Mouse (Mus musculus) heart, embryonic 14.5 days (tissue): ENCODE measurements at regions not wholly inside any gene's neighbourhood (a gene's known extent, or its start where the extent isn't known, plus 50 kb on each side); places are given as distances from the start of the nearest gene placed in this dataset.
A peak's percentile ranks its signal among the peaks of the same experiment; 100 is the strongest.

ENCODE experiments used
- ATAC-seq: fragments of 200-750 bp; cut with Nextera tagmentation; 2 replicates; pipeline ENCODE4 v1.8.0; 2017; ENCODE audit warnings: low read depth, moderate TSS enrichment; ENCODE audit not compliant: insufficient number of reproducible peaks, insufficient read depth, low FRiP score
- H3K27ac ChIP-seq, 2 experiments: fragments of 200-500 bp in 1 of 2; fragments of 300-500 bp in 1 of 2; sonication (generic) in 1 of 2; replicated peaks in 1 of 2; 2 replicates each; pipeline ENCODE4 v1.5.1; 2012 to 2014; ENCODE audit warnings: low read depth in 2 of 2, low read length in 2 of 2, control low read depth in 1 of 2, mild to moderate bottlenecking in 1 of 2, mixed read lengths in 1 of 2; ENCODE audit not compliant: control insufficient read depth in 1 of 2, insufficient read depth in 1 of 2
- H3K27me3 ChIP-seq: fragments of 300-500 bp; sonication (generic); 2 replicates; pipeline ENCODE4 v1.6.1; 2014; ENCODE audit warnings: mild to moderate bottlenecking, low read length, control low read depth; ENCODE audit not compliant: control insufficient read depth, insufficient read depth
- H3K36me3 ChIP-seq: fragments of 300-500 bp; sonication (generic); 2 replicates; pipeline ENCODE4 v1.6.1; 2014; ENCODE audit warnings: mild to moderate bottlenecking, control low read depth, low read length, mixed read lengths; ENCODE audit not compliant: control insufficient read depth, insufficient read depth
- H3K4me1 ChIP-seq, 2 experiments: fragments of 200-500 bp in 1 of 2; fragments of 300-500 bp in 1 of 2; sonication (generic) in 1 of 2; 2 replicates each; pipeline ENCODE4 v1.6.1; 2012 to 2014; ENCODE audit warnings: low read length in 2 of 2, control low read depth in 1 of 2, mixed read lengths in 1 of 2; ENCODE audit not compliant: control insufficient read depth in 2 of 2, insufficient read depth in 2 of 2
- H3K4me2 ChIP-seq: fragments of 300-500 bp; sonication (generic); 2 replicates; pipeline ENCODE4 v1.6.1; 2014; ENCODE audit warnings: mild to moderate bottlenecking, low read length
- H3K4me3 ChIP-seq, 2 experiments: fragments of 200-500 bp in 1 of 2; fragments of 300-500 bp in 1 of 2; sonication (generic) in 1 of 2; 2 replicates each; pipeline ENCODE4 v1.5.1; 2012 to 2014; ENCODE audit warnings: low read length in 2 of 2, mild to moderate bottlenecking in 2 of 2, control low read depth in 1 of 2, low read depth in 1 of 2, moderate library complexity in 1 of 2; ENCODE audit not compliant: control insufficient read depth in 1 of 2, insufficient read depth in 1 of 2
- H3K9ac ChIP-seq: fragments of 300-500 bp; sonication (generic); 2 replicates; pipeline ENCODE4 v1.6.1; 2014; ENCODE audit warnings: mild to moderate bottlenecking, low read length
- H3K9me3 ChIP-seq: fragments of 300-500 bp; sonication (generic); 2 replicates; pipeline ENCODE4 v1.6.1; 2016; ENCODE audit warnings: low read length, control low read depth; ENCODE audit not compliant: control insufficient read depth
- WGBS: fragments of 180-500 bp; shearing (Covaris S2); extraction: QIAGEN DNeasy Blood & Tissue Kit; methylation state at CpG from one replicate; pipeline ENCODE4 v1.1.7; 2014; 5-methylcytosine and 5-hydroxymethylcytosine counted together

GRCm38 (mm10) chr13:84054956-84055355 lies 167.1 kb upstream of the Tmem161b start:
- WGBS: 67% methylated on average over 7 of the region's 7 CpGs
- H3K27me3 ChIP-seq: no peaks in the 10 kb centered on the region
- H3K4me3 ChIP-seq: no peak overlapping the region
- no peaks in the 10 kb centered on the region for H3K9me3 ChIP-seq
- no peak overlapping the region for H3K9ac ChIP-seq
- H3K36me3 ChIP-seq: no peaks in the 10 kb centered on the region
- no peak overlapping the region for H3K4me2 ChIP-seq
- no peak overlapping the region for H3K27ac ChIP-seq
- no peaks in the 10 kb centered on the region for H3K4me1 ChIP-seq
- ATAC-seq: no peak

- H3K36me3 ChIP-seq: no peaks in the 10 kb centered on the region
- no peaks in the 10 kb centered on the region for H3K4me1 ChIP-seq
- no peak overlapping the region for H3K9ac ChIP-seq
- ATAC-seq: no peak
- no peaks in the 10 kb centered on the region for H3K9me3 ChIP-seq
- no peak overlapping the region for H3K4me3 ChIP-seq
- H3K27me3 ChIP-seq: no peaks in the 10 kb centered on the region
- H3K4me2 ChIP-seq: no peak overlapping the region
- no peak overlapping the region for H3K27ac ChIP-seq
Measured at GRCm38 (mm10) chr13:84055576-84055975, 166.5 kb upstream of the Tmem161b start.

GRCm38 (mm10) chr13:84056451-84056850 lies 165.6 kb upstream of the Tmem161b start:
- Histone ChIP-seq H3K27me3 (no peaks in the 10 kb centered on the region), H3K9me3 (no peaks in the 10 kb centered on the region), H3K4me2 (no peak overlapping the region), H3K27ac (no peak overlapping the region), H3K4me3 (no peak overlapping the region), H3K4me1 (no peaks in the 10 kb centered on the region), H3K36me3 (no peaks in the 10 kb centered on the region), H3K9ac (no peak overlapping the region)
- ATAC-seq: no peak
- WGBS: 69% methylated on average over 3 of the region's 3 CpGs

- no peak overlapping the region for H3K9ac ChIP-seq
- no peak for ATAC-seq
- H3K9me3 ChIP-seq: no peaks in the 10 kb centered on the region
- no peak overlapping the region for H3K27ac ChIP-seq
- H3K36me3 ChIP-seq: no peaks in the 10 kb centered on the region
- no peak overlapping the region for H3K4me3 ChIP-seq
- H3K27me3 ChIP-seq: no peaks in the 10 kb centered on the region
- WGBS: 66% methylated on average over 5 of the region's 5 CpGs
- no peak overlapping the region for H3K4me2 ChIP-seq
- H3K4me1 ChIP-seq: no peaks in the 10 kb centered on the region
Measured at GRCm38 (mm10) chr13:84056998-84057397, 165.1 kb upstream of the Tmem161b start.

GRCm38 (mm10) chr13:84057456-84057855 lies 164.6 kb upstream of the Tmem161b start:
- ATAC-seq: no peak
- Histone ChIP-seq H3K4me1 (no peaks in the 10 kb centered on the region), H3K9ac (no peak overlapping the region), H3K4me3 (no peak overlapping the region), H3K27ac (no peak overlapping the region), H3K27me3 (no peaks in the 10 kb centered on the region), H3K9me3 (no peaks in the 10 kb centered on the region), H3K4me2 (no peak overlapping the region), H3K36me3 (no peaks in the 10 kb centered on the region)

- H3K4me2 ChIP-seq: no peak overlapping the region
- H3K4me1 ChIP-seq: no peaks in the 10 kb centered on the region
- no peaks in the 10 kb centered on the region for H3K9me3 ChIP-seq
- no peak overlapping the region for H3K4me3 ChIP-seq
- no peak for ATAC-seq
- WGBS: 77% methylated on average over 3 of the region's 3 CpGs
- H3K27me3 ChIP-seq: no peaks in the 10 kb centered on the region
- no peak overlapping the region for H3K27ac ChIP-seq
- no peaks in the 10 kb centered on the region for H3K36me3 ChIP-seq
- no peak overlapping the region for H3K9ac ChIP-seq
Measured at GRCm38 (mm10) chr13:84058251-84058650, 163.8 kb upstream of the Tmem161b start.

- WGBS: 12% methylated on average over 10 of the region's 10 CpGs
- no peak overlapping the region for H3K27ac ChIP-seq
Measured at GRCm38 (mm10) chr13:84059031-84059651, 163.0 kb upstream of the Tmem161b start.

More at GRCm38 (mm10) chr13:84059031-84059651, 163.0 kb upstream of the Tmem161b start:
- peak overlapping the region; percentile 50 for H3K9ac ChIP-seq
- ATAC-seq: no peak
- peak overlapping the region; percentile 19 to 28; a peak in 3 of 4 replicates for H3K4me3 ChIP-seq
- no peaks in the 10 kb centered on the region for H3K4me1 ChIP-seq
- H3K9me3 ChIP-seq: no peaks in the 10 kb centered on the region
- peak overlapping the region; percentile 53 for H3K4me2 ChIP-seq
- no peaks in the 10 kb centered on the region for H3K27me3 ChIP-seq
- no peaks in the 10 kb centered on the region for H3K36me3 ChIP-seq
